Mouse (Mus musculus) cerebellum, postnatal 10 days (tissue): ENCODE measurements at regions not wholly inside any gene's neighbourhood (a gene's known extent, or its start where the extent isn't known, plus 50 kb on each side); places are given as distances from the start of the nearest gene placed in this dataset.

Experiments
- DNase-seq, 2 experiments: peaks; one replicate each; pipeline ENCODE4 v3.0.0; 2021; ENCODE audit warnings: mixed read lengths in 2 of 2

DNA sequence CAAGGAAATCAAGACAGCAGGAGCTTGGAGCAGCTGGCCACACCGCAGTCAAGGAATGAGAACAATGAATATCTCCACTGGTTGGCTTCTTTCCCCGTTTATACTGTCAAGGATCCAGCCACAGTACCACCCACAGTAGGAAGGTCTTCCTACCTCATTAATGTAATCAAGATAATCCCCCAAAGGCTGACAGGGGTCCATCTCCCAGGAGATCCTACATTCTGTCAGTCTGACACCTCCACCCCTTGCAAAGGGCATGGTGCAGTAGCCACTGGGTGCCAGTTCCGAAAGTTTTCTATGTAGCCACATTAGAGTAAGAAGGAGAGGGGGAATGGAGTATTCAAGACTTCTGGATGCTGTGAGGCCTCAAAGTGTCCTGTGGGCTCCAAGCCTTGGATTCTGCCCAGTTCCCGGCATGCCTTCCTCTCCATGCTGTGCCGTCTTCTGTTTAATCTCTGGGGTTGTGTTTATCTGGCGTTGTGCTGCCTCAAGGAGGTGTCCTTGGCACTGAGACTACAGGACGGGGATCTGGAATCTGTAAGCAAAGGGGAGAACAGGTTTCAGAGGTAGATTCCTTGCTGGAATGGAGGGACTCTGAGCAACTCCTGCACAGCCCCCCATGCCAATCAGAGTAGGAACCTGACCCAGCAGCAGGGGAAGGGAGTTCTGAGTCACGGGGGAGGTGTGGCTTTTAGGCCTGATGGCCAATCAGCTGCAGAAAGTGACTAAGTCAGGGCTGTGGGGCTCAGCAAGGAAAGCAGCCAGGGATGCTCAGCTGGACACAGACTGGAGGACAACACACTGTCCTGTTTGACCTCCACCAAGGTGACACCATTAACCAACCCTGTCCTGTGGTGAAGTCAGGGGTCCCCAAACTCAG, 77.3 kb upstream of the Wscd1 start:
- DNase-seq: peak; percentile 69 to 78

- peak; percentile 90 to 93 for DNase-seq
Measured at GRCm38 (mm10) chr11:71674319-71674718, 75.4 kb upstream of the Wscd1 start.

GRCm38 (mm10) chr11:71675714-71676313, 73.9 kb upstream of the Wscd1 start:
- DNase-seq: peak; percentile 20 to 32

- no peak for DNase-seq
Measured at GRCm38 (mm10) chr11:71697017-71697416, 52.7 kb upstream of the Wscd1 start.

DNA sequence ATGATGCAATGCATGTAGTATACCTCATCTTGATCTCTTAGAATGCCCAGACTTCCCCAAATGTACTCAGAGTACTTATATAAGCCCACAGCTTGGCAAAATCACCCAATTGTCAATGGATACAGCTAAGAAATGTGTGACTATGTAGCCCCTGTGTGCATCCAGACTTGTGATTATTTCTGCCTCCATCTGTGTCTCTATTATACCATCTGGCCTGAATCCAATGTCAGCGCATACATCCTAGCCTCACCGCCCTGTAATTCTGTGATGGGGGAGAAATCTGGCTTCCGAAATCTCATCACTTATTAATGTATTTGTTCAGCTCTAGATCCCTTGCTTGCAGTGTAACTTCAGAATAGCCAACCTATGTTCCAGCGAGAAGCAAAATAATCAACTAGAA, 50.9 kb upstream of the Wscd1 start:
- no peak for DNase-seq
